In genomic region chr10:28492206-28492605, GRCm38 (mm10) we compare ENCODE assay signal across 10 mouse cellular contexts.
DNase-seq lines count a peak whose midpoint lies in the region; ATAC-seq and TF ChIP-seq lines count a peak whose summit lies in the region.
"Had no signal": no experiment of that assay in that cellular context is flagged by ENCODE, and none has a peak within 500 bp of the region (broad histone marks: within the 10 kb centered on the region; RNA-seq: fewer than 3 reads in every experiment).

No protein-coding gene starts in this region.

- peak; percentile 46 for DNase-seq in hindbrain, embryonic 10.5 days (ENCODE audit: low spot score)
- no peak for DNase-seq in hindbrain, embryonic 14.5 days (ENCODE audit: low spot score)
- DNase-seq in cerebellum, adult 11 months: peak; percentile 60
- peak; percentile 17 to 26 for DNase-seq in heart, adult 9 months (ENCODE audit: low spot score in 2 of 2)
- peak; percentile 31 to 39 for DNase-seq in layer of hippocampus, postnatal 10 days (ENCODE audit: low spot score in 2 of 2)
- no peak for DNase-seq in adrenal gland, adult (ENCODE audit: inconsistent age in 2 of 2, low spot score in 1 of 2)
- DNase-seq in kidney, postnatal 14 days: no peak
- DNase-seq in stomach, postnatal 0 days (ENCODE audit: low spot score): no peak

- H3K36me3 ChIP-seq in hindbrain, embryonic 10.5 days: no peaks in the 10 kb centered on the region
- no peaks in the 10 kb centered on the region for H3K36me3 ChIP-seq in hindbrain, embryonic 14.5 days (replicated peaks; ENCODE audit: control insufficient read depth, insufficient read depth)
- H3K36me3 ChIP-seq in stomach, postnatal 0 days (ENCODE audit: control insufficient read depth, insufficient read depth, low read length): no peaks in the 10 kb centered on the region

- no peaks in the 10 kb centered on the region for H3K27me3 ChIP-seq in hindbrain, embryonic 10.5 days (ENCODE audit: insufficient read depth, poor library complexity, severe bottlenecking)
- no peaks in the 10 kb centered on the region for H3K27me3 ChIP-seq in hindbrain, embryonic 14.5 days (ENCODE audit: control insufficient read depth, insufficient read depth, low read length)
- H3K27me3 ChIP-seq in stomach, postnatal 0 days (ENCODE audit: control insufficient read depth, insufficient read depth, low read length): no peaks in the 10 kb centered on the region
- H3K27me3 ChIP-seq: limb, embryonic 13.5 days had no signal

- H3K9ac ChIP-seq in hindbrain, embryonic 14.5 days: no peak overlapping the region
- no peak overlapping the region for H3K9ac ChIP-seq in stomach, postnatal 0 days (ENCODE audit: low read length)
- H3K9ac ChIP-seq: limb, embryonic 13.5 days had no signal

- no peak overlapping the region for H3K4me3 ChIP-seq in hindbrain, embryonic 10.5 days
- H3K4me3 ChIP-seq in hindbrain, embryonic 14.5 days (replicated peaks; ENCODE audit: low read length): no peak overlapping the region
- no peak overlapping the region for H3K4me3 ChIP-seq in stomach, postnatal 0 days (ENCODE audit: low read depth, low read length)
- H3K4me3 ChIP-seq: limb, embryonic 13.5 days had no signal

- TF ChIP-seq EP300 in stomach, postnatal 0 days (optimal IDR thresholded peaks at IDR 0.05): no peak

- peak overlapping the region; percentile 53; the same call in 1 of the 2 replicates for H3K27ac ChIP-seq in hindbrain, embryonic 10.5 days
- no peak overlapping the region for H3K27ac ChIP-seq in hindbrain, embryonic 14.5 days
- H3K27ac ChIP-seq in stomach, postnatal 0 days (replicated peaks): no peak overlapping the region

- no peak for TF ChIP-seq CTCF in stomach, postnatal 0 days (IDR thresholded peaks at IDR 0.05; ENCODE audit: low read depth)

- no peak overlapping the region for H3K4me2 ChIP-seq in hindbrain, embryonic 14.5 days (replicated peaks)
- no peak overlapping the region for H3K4me2 ChIP-seq in stomach, postnatal 0 days (replicated peaks; ENCODE audit: low read depth)

- ATAC-seq in hindbrain, embryonic 14.5 days (ENCODE audit: low FRiP score): no peak
- ATAC-seq in stomach, postnatal 0 days (ENCODE audit: low FRiP score, low TSS enrichment): no peak
- ATAC-seq: intestine, embryonic 16.5 days had no signal

- H3K4me1 ChIP-seq in hindbrain, embryonic 10.5 days (replicated peaks): peaks cover 31% of the 10 kb centered on the region
- H3K4me1 ChIP-seq in hindbrain, embryonic 14.5 days (replicated peaks; ENCODE audit: control insufficient read depth, insufficient read depth, low read length): peaks cover 17% of the 10 kb centered on the region; the same call in 1 of the 2 replicates
- no peaks in the 10 kb centered on the region for H3K4me1 ChIP-seq in stomach, postnatal 0 days (replicated peaks; ENCODE audit: control insufficient read depth, insufficient read depth)

- 23% methylated on average over 9 of the region's 9 CpGs for WGBS in hindbrain, embryonic 10.5 days
- WGBS in hindbrain, embryonic 14.5 days: 20% methylated on average over 9 of the region's 9 CpGs
- WGBS in stomach, postnatal 0 days: 76% methylated on average over 9 of the region's 9 CpGs

- no peaks in the 10 kb centered on the region for H3K9me3 ChIP-seq in hindbrain, embryonic 10.5 days
- no peaks in the 10 kb centered on the region for H3K9me3 ChIP-seq in hindbrain, embryonic 14.5 days (ENCODE audit: control insufficient read depth, low read length)
- H3K9me3 ChIP-seq in stomach, postnatal 0 days (ENCODE audit: control insufficient read depth, low read length): no peaks in the 10 kb centered on the region
- H3K9me3 ChIP-seq: limb, embryonic 13.5 days had no signal

Comparison
In these comparisons a context has a peak if more than half of its experiments do, and no peak if none do; other contexts are left out.
1. DNase-seq: peak in hindbrain, embryonic 10.5 days (single experiment), cerebellum, adult 11 months (single experiment), heart, adult 9 months (2 of 2) and layer of hippocampus, postnatal 10 days (2 of 2); none in hindbrain, embryonic 14.5 days (single experiment), adrenal gland, adult (0 of 2), kidney, postnatal 14 days (single experiment) and stomach, postnatal 0 days (single experiment).